Mouse (Mus musculus) cerebellum, adult 2 months (tissue): ENCODE measurements at regions not wholly inside any gene's neighbourhood (a gene's known extent, or its start where the extent isn't known, plus 50 kb on each side); places are given as distances from the start of the nearest gene placed in this dataset.

Source experiments
- DNase-seq, 2 experiments: peaks; one replicate each; pipeline ENCODE4 v3.0.0; 2021
- H3K27ac ChIP-seq: fragments of 200-500 bp; 2 replicates; pipeline ENCODE4 v1.5.1; 2012; ENCODE audit warnings: low read length, control low read depth, inconsistent platforms; ENCODE audit not compliant: insufficient read depth
- H3K27me3 ChIP-seq: fragments of 200-500 bp; 2 replicates; pipeline ENCODE4 v1.6.1; 2012; ENCODE audit warnings: inconsistent platforms, mild to moderate bottlenecking, low read length, moderate library complexity; ENCODE audit not compliant: control insufficient read depth, insufficient read depth
- H3K4me1 ChIP-seq: fragments of 200-500 bp; 2 replicates; pipeline ENCODE4 v1.6.1; 2011; ENCODE audit warnings: low read length; ENCODE audit not compliant: control insufficient read depth, insufficient read depth
- H3K4me3 ChIP-seq: fragments of 200-500 bp; replicated peaks from 2 replicates; pipeline ENCODE3; 2011; ENCODE audit warnings: mild to moderate bottlenecking, low read depth, low read length, control low read depth; ENCODE audit not compliant: insufficient read depth
- CTCF ChIP-seq: fragments of 200-500 bp; IDR thresholded peaks from 2 replicates; pipeline ENCODE4 v1.5.1; 2011; ENCODE audit warnings: low read depth, mild to moderate bottlenecking, control low read depth, low read length, moderate library complexity, borderline replicate concordance; ENCODE audit not compliant: insufficient read depth
- POLR2A ChIP-seq: fragments of 200-500 bp; IDR thresholded peaks from 2 replicates; pipeline ENCODE4 v1.6.1; 2011; ENCODE audit warnings: low read length, control low read depth, borderline replicate concordance; ENCODE audit not compliant: insufficient read depth
- WGBS: fragments of 180-500 bp; shearing (Covaris S2); methylation state at CpG from one replicate; pipeline ENCODE4 v1.1.7; 2018; 5-methylcytosine and 5-hydroxymethylcytosine counted together

DNA sequence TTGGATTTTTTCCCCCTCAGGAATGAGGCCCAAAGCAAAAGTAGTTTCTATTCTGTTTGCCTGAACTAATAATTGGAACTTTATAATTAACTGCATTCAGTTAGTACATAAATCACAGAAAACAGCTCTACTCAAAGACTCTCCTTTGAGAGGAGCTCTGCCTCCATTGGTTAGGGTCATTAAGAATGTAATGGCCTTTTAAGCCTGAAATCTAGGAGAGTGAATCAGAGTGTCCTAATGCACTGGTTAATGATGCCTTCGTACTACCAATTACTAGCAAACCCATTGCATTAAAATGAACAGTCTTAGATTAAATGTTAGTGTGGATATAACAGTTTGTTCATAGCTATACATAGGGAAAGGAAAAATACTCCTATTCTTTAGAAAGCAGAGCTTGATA, 262.3 kb upstream of the Cdh10 start:
- DNase-seq = no peak
- H3K27ac ChIP-seq = no peak overlapping the region
- WGBS = 86% methylated on average over 1 of the region's 1 CpGs
- H3K4me3 ChIP-seq = no peak overlapping the region
- H3K27me3 ChIP-seq = no peaks in the 10 kb centered on the region
- H3K4me1 ChIP-seq = no peaks in the 10 kb centered on the region
- TF ChIP-seq CTCF (no peak), POLR2A (no peak)
